Mouse (Mus musculus) telencephalon, adult 2 months (tissue): ENCODE results near the gene Tpst1.
A peak's percentile ranks its signal among the peaks of the same experiment; 100 is the strongest.

Experiments used
- DNase-seq: peaks from one replicate; pipeline ENCODE4 v3.0.0-alpha.2; 2011; ENCODE audit warnings: low read depth, low spot score

The Tpst1 gene

DNA sequence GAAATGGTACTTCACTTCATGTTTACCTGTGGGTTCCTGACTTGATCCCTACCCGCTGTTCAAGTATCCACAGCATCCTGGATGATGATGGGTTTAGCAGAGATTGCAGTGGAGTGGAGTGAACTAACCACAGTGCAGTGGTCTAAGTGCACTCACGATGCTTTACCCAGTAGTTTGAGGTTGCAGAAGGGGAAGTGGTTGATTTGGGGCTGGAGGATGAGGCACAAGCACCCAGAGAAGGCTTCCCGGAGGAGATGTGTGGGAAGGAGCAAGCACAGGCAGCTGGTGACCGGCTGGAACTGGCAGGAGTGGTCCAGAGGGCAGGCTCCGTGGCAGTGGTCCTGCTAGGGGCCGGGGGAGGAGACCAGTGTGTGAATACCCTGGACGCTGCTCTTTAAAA, 16.1 kb downstream of the Tpst1 start:
- no peak for DNase-seq

DNA sequence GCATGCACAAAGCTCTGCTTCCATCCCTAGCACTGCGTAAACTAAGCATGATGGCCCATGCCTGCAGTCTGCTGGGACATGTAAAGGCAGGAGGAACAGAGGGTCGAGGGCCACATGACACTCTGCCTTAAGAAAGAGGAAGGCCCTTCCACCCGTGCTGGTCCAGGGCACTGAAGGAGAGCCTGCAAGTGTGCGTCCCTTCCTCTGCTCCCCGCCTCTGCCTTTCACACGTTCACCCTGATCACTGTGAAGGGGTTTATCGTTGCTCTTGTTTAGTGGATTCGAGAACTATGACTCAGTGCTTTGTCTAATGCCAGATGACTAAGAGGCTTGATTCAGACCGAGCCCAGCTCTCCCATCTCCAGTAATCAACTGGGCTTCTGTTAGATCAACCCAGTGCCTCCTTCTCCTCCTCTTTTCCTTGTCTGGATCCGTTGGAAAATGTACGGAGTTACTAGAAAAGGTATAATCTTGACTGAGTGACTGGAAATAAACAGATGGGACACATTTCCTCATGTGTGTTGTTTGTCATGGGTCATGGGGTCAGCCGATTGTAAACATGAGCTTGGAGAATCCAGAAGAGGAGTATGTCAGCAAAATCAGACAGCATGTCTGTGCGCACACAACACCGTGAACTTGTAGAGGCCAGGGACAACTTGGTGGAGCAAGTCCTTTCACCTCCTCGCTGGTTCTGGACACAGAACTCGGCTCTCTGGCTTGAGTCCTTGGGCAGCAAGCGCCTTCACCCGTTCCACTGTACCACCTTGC, 16.7 kb downstream of the Tpst1 start:
- peak; percentile 62 for DNase-seq

DNA sequence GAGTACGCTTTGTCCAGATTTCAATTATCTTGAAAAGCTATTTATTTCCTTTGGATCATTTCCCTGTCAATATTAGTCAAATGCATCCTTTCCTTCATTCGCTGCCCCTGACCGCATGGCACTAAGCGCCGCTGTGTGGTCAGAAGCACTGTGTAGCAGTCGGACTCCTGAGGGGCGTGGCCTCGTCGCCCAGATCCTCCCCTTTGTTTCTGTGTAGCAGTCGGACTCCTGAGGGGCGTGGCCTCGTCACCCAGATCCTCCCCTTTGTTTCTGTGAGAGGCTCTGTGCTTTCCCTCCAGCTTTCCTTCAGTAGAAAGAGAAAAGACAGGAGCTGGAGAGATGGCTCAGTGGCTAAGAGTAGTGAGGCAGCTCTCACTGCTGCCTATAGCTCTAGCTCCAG, 23.6 kb downstream of the Tpst1 start:
- no peak for DNase-seq

GRCm38 (mm10) chr5:130097837-130098236, 24.7 kb downstream of the Tpst1 start:
- no peak for DNase-seq

DNA sequence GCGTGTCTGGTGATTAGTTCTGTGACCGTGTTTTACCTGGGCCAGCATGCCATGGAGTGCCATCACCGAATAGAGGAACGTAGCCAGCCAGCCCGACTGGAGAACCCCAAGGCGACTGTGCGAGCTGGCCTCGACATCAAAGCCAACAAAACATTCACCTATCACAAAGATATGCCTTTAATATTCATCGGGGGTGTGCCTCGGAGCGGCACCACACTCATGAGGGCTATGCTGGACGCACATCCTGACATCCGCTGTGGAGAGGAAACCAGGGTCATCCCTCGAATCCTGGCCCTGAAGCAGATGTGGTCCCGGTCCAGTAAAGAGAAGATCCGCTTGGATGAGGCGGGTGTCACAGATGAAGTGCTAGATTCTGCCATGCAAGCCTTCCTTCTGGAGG, 28.6 kb downstream of the Tpst1 start:
- no peak for DNase-seq

DNA sequence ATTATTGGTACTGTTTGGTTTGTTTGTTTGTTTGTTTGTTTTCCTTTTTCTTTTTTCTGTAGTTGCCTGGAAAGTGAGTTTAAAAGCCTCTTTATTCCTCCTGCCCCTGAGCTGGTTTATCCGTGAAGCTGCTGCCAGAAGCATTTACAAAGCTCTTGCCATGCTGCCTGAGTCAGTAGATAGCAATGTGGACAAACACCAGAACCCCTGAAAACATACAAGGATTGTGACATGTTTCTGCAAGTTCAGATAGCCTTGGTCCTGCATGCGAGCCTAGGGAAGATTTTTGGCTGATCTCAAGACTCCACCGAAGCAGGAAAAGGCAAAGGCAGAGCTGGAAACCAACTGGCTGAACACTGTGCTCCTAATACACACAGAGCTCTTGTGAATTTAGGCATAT, 36.2 kb downstream of the Tpst1 start:
- DNase-seq, result no peak

GRCm38 (mm10) chr5:130110632-130111464, 37.7 kb downstream of the Tpst1 start:
- DNase-seq, result no peak

- DNase-seq, result no peak
These were observed 39.5 kb downstream of the Tpst1 start for GRCm38 (mm10) chr5:130112653-130113052.

- no peak for DNase-seq
These were observed 43.0 kb downstream of the Tpst1 start for GRCm38 (mm10) chr5:130116116-130116515.

DNA sequence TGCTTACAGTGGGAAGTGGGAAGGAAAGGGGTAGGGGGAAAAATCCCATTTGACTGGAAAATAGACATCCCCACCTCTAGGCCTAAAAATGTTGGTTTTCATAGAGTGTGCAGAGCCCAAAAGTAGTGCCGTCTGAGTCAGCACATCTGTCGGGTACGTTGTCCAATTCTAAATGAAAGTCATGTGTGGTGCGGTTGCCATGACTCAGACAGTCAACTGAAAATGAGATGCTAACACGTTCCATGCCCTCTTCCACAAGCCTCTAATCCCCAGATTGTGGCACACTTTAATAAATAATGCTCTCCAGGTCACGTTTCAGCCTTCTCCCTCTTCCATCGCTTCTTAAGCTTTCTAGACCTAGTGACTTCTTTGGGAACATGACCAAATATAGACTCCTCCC, 43.7 kb downstream of the Tpst1 start:
- DNase-seq, result no peak

DNA sequence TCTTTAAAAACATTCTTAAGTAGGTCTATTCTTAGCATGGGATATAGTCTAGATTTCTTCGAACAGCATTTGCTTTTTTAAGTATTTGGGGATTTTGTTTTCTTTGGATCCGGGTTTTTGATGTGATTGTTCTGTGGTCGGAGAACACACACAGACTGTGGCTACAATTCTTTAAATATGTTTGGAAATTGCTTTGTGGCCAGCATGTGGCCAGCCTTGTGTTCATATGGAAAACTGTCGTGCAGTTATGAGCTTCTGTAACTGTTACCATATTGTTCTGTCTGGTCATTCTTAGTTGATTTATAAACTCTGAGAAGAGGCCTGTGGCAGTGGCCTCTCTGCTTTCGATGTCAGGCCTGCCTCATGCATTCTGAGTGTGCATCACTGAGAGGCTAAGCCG, 44.8 kb downstream of the Tpst1 start:
- no peak for DNase-seq

DNA sequence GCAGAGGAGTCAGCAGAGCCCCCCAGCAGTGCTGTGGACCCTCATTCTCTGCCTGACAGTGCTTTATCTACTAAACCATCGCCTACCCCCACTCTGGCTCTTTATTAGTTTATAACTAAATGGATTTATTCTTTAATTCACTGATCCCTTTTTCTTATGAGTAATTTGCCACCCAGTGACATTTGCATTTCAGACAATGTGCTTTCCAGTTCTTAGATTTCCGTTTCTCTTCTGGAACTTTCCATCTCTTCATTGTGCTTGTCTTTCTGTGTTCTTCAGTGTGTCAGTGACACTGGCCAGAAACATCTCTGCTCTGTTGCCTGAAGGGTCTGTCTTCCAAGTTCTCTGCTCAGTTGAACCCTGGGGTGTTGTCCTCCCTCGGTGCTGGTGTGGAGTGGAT, 46.1 kb downstream of the Tpst1 start:
- DNase-seq, result no peak

- no peak for DNase-seq
These were observed 47.1 kb downstream of the Tpst1 start for GRCm38 (mm10) chr5:130120070-130120736.

DNA sequence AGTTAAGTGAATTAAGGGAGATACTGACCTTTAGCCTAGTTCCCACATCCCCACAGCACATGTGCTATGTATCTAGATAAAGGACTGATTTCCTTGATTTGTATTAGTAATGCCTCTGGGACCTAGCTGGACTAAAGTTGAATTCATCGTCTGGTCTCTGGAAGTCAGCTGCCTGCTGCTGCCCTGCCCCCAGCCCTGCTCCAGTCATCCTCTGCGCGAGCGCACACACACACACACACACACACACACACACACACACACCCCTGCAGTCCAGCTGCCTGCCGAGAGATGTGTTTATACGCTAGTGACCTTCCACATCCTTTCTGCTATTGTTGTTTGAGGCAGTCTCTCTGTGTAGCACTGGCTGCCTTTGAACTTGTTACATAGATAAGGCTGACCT, 47.8 kb downstream of the Tpst1 start:
- no peak for DNase-seq

GRCm38 (mm10) chr5:130122355-130122754, 49.2 kb downstream of the Tpst1 start:
- no peak for DNase-seq

DNA sequence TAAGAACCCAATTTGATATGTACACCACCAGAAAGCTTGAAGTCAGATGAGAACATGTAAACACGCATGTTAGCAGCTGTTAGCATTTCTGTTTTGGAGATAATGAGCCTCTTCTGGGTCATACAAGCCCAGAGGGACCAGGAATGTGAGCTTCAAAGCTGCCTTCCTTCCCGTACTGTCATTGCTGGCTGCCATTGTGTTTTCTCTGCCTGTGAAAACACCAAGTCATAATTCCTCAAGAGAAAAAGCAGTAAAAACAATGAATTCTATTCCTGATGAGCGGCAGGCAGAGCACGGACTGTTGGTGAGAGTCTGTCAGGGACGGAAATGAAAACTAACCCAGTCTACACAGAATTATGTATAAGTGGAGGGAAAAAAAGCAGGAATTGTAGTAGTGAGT, 51.1 kb downstream of the Tpst1 start:
- no peak for DNase-seq

DNA sequence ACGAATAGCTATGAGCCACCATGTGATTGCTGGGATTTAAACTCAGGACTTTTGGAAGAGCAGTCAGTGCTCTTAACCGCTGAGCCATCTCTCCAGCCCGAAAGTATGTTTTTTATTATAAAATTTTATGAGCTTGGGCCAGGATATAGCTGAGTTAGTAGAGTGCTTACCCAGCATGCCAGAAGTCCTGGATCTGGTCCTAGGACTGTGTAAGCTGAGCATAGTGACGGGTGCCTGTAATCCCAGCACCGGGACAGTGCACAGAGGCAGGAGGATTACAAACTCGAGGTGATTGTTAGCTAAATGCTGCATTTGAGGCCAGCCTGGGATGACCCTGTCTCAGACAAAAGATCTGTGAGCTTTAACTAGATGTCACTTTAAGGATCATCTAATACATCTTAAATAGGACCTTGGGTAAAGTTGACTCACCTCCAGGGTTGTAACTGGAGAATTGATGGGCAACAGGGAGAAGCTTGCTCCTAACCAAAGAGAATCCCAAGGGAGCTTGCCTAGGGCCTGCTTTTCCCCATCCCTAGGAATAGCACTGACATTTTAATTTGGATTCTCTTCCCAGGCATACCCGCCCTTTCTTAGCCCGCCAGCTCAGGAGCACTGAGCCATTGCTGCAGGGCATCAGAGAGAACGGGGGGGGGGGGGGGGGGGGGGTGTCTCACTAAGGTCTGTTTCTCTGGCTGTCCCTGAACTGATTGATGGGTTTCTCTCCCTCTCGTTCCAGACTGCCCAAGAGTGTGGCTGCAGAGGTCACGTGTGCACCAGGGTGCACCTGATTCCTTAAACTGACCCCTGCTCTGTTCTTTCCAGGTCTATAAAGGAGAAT, 55.8 kb downstream of the Tpst1 start:
- DNase-seq, result no peak

DNA sequence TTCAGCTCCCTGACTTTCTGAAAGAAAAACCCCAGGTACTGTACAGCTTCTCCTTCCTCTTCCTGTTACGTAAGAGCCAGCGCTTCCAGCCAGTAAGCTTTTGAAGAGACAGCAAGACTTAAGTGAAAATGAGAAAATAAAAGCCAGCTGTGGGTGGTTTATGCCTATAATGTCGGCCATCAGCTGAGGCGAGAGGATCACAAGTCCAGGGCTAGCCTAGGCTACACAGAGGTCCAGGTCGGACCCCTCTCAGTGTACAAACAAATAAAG, 56.3 kb downstream of the Tpst1 start:
- no peak for DNase-seq

- DNase-seq, result no peak
These were observed 63.5 kb downstream of the Tpst1 start for GRCm38 (mm10) chr5:130136597-130136996.

DNA sequence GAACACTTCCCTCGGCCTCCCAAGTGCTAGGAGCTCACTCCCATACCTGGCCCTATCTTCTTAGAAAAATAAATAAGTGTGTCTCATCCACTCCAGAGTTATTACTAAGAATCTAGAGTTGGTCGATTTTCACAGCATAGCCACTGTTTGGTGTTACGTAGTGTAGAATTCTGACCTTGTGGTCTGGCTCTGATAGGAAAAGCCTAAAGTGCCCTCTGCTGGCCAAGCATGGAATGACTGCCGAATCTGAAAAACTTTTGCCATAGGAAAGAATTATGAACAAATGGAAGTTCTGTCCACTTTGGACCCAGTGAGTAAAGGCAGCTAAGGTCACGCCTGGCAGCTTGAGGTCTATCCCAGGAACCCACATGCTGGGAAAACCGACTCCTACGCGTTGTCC, 66.3 kb downstream of the Tpst1 start:
- no peak for DNase-seq

DNA sequence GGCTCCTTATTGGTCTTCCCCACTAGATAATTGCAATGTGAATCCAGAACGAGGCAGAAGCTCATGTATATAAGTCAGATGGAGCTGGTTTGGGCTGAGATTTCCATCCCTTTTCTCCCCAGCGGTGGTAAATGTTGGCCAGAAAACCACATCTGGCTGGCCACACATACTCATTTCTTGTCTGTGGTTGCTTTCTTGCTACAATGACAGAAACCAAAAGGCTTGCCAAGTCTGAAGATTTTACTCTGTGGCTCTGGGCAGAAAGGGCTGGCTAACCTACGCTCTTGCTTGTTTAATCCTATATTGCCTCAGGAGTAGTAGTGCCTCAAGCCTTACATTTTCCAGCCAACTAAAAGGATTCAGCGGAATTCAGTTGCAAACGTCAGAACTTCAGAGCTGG, 68.0 kb downstream of the Tpst1 start:
- no peak for DNase-seq

GRCm38 (mm10) chr5:130142041-130142440, 68.9 kb downstream of the Tpst1 start:
- no peak for DNase-seq
